Mouse (Mus musculus): Measurements from ENCODE around the gene Pdk2. TPM values are rescaled to one million over a fixed set of nuclear protein-coding genes. Genes with fewer than 3 reads are reported as not detected.
"Not testable (repeated sequence)": the region's sequence is repeated elsewhere in the genome, so short reads cannot be mapped to it uniquely, and the experiment has no call there.

The Pdk2 gene
- total RNA-seq, 1 experiment from 2014 or later: 147 TPM

- DNase-seq: no peak
Observed at GRCm38 (mm10) chr11:95026849-95027248, 14.3 kb downstream of the Pdk2 start.

DNA sequence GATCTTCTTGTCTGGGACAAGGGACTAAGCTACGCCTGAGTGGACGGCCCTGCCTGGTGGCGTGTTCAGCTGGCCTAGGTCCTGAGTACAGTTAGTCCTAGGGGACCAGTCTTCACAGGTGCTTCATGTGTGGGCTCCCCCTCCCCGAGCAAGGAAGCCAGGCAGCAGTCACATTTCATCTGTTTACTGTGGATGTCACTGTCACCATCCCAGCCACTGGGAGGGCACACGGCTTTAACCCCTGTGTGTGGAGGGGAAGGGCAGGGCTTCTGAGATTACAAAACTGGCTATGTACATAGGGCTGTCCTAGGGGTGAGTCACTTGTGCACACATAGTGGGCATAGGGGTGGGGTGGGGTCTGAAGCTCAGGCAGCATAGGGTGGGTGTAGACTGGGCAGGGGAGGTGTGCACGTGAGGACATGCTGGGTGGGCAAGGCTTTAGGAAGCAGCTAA lies 15.0 kb downstream of the Pdk2 start:
- DNase-seq: no peak

- DNase-seq: no peak
Observed at GRCm38 (mm10) chr11:95025227-95026012, 15.7 kb downstream of the Pdk2 start.

- DNase-seq: no peak
Observed at GRCm38 (mm10) chr11:95024439-95025184, 16.5 kb downstream of the Pdk2 start.

DNA sequence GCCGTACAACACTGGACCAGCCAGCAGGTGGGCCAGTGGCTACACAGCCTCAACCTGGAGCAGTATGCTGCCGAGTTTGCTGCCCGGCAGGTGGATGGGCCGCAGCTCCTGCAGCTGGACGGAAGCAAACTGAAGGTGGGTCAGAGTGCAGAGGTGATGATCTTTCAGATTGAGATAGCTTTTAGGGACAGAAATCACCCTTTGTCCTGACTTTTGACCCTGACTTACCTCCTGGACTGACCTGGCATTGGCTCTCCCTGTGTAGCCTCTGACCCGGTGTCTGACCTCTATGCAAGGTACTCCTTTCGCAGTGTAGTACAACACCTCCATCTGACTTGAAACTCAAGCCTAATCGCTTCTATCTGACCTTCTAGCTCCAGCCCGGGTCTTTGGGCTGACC lies 17.7 kb downstream of the Pdk2 start:
- no peak for DNase-seq

GRCm38 (mm10) chr11:95022237-95022992 lies 18.7 kb downstream of the Pdk2 start:
- no peak for DNase-seq

- DNase-seq: no peak
Observed at GRCm38 (mm10) chr11:95015484-95015883, 25.7 kb downstream of the Pdk2 start.

DNA sequence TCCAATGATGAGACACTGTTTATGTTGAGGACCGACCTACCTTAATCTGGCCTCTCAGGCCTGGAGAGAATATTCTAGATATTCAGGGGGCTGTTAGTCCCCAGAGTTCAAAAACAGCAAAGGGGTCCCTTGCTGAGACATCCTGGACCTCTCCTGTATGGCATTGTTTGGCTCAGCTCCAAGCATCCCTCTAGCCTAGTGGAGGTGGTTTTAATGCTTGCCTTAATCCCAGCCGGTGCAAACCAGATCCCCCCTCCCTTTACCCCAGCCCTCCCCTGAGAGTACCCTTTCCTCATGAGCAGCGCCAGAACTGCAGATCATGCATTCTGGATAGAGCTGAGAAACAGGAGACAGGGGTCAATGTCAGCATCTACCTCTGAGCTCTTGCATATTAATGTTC lies 28.7 kb downstream of the Pdk2 start:
- no peak for DNase-seq

DNA sequence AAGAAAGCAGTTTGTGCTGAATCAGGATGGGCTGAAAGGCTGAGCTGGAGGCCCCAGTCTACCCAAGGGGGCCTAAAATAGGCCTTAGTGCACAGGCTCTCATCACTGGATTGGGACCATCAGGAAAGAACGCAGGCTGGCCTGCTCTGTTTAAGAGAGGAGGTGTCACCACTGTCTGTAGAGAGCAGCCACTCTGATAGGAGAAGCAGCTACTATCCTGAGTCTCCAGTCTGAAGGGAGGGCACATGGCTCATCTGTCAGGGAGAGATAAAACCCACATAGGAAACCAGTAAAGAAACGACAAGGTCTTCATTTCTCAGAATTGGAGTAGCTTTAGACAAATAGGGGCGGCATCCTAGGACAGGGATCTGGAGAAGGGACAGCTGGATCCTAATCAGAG lies 29.1 kb downstream of the Pdk2 start:
- DNase-seq: no peak

DNA sequence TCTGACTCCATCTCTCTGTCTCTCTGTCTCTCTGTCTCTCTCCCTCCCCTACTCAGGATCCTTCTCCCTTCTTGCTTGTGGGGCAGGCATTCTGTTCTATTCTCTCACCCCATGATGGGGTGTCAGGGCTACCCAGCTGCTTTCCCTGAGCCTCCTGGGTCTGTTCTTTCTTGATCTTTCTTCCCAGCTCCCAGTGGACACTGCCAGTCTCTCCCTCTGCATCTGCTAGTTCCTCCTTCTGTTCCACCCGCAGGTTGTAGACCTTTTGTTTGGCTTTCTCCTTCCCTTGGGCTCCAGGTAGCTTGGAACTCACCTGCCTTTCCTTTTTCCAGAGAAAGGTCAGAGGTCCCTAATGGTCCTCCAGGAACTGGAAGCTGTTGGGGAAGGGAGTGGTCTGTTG lies 29.7 kb downstream of the Pdk2 start:
- DNase-seq: no peak

- DNase-seq: not testable (repeated sequence)
Observed at GRCm38 (mm10) chr11:95010841-95011403, 30.2 kb downstream of the Pdk2 start.

DNA sequence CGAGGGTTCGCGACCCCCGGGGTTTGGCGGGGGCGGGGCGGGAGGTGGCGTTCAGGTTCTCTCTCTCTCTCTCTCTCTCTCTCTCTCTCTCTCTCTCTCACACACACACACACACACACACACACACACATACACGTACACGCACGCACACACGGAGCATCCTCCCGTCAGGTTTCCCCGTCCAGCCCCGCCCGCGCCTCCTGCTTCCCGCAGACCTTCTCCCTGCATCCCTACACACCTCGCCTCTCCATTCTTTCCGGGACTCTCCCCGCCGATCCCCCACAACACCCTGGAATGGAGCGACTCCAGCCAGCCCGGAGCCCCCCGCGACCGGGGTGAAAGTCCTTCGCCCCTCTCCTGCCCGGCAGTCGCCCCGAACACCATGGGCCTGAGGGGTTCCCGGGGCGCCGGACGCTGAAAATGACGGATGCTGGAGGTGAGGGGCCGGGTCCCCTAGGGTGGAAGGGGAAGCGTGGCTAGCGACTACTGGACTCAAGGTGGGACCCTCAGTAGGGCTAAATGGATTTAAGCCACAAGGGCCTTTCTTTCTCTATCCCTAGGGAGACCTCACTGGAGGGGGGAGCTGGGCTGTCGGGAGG lies 30.9 kb downstream of the Pdk2 start:
- DNase-seq: no peak

DNA sequence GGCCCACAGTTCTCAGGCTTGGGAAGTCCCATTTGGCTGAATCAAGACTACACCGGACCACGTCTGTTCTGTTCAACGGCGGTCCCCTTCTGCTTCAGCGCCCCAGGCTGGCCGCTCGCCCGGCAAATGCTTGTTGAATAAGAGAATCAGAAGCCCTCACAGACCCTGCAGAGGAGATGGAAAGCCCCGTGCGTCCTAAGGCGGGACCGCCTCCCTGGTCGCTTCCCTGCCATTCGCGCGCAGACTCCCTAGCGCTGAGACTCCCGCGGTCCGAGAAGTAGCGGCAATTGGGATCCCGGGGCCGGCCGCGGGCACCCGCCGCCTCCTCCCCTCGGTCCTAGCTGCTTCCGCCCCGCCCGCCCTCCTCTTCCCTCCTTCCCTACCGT lies 31.5 kb downstream of the Pdk2 start, which contains the start of gene Samd14:
Gene Samd14, plus strand, starts transcription at position 251 of the 386 bp plus-strand sequence.
- peak; percentile 76 for DNase-seq

GRCm38 (mm10) chr11:95008661-95009628 lies 32.2 kb downstream of the Pdk2 start:
- no peak for DNase-seq

DNA sequence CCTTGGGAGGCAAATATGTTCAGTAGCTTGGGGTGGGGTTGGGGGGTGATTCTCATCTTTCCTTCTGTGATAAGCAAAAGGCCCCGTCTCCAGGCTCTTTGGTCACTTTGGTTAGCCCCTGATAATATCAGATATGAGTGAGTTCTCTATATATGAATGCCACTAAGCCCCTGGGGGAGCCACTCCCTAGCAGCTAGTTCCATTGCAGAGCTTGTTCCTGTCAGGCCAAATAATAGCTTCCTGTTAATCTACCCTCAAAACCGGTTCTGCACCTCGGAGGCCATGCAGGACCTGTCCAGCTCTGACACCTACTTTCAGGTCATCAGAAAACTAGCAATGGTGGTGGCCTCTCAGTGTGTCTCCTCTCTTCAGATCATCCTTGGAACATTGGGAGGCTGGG lies 33.7 kb downstream of the Pdk2 start:
- DNase-seq: no peak

GRCm38 (mm10) chr11:95006525-95007219 lies 34.5 kb downstream of the Pdk2 start:
- peak; percentile 90 for DNase-seq

- no peak for DNase-seq
Observed at GRCm38 (mm10) chr11:95006038-95006437, 35.1 kb downstream of the Pdk2 start.

GRCm38 (mm10) chr11:95004937-95005198 lies 36.3 kb downstream of the Pdk2 start:
- no peak for DNase-seq

DNA sequence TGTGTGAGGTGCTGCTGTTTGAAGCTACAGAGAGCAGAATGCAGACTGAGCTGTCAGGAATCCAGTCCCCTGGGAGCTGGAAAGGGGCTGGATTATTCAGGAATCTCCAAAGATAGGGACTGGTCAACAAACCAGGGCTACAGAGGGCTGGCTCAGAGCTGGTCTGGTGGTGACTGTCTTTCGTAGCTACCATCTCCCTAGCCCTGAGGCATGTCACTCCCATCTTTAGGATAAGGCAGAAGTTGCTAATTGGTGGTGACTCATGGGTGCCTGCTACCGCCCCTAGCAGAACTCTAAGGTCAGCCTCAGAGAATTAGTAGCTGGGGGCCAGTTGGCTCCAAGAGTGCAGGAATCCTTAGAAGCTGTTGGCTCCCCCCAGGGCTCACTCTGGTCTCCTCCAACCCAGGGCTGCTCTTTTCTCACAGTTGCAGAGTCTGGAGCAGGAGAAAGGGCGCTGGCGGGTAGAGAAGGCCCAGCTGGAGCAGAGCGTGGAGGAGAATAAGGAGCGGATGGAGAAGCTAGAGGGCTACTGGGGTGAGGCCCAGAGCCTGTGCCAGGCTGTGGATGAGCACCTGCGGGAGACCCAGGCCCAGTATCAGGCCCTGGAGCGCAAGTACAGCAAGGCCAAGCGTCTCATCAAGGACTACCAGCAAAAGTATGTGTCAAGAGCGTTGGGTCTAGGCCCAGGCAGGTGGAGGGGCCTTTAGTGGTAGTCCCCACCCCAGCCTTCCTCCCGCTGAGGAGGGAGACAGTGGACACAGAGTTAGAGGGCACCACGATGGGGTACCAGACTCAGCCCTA lies 36.8 kb downstream of the Pdk2 start:
- DNase-seq: no peak

DNA sequence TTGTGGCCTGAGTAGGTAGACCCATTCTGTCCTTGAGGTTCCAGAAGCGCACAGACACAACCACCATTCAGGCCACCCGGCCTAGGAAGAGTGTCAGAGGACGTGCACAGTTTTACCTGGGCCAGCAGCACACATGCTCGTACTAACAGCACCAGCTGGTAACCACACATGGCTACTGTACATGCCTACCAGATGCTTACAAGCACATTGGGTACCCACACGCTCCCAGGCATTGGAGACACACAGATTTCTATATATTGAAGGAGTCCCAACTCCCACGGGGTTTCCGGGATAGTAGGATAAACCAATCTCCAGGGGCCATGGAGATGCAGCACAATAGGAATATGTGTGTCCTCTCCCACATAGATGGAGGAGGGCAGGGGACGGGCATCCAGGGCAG lies 38.4 kb downstream of the Pdk2 start:
- DNase-seq: no peak
